Mouse (Mus musculus) kidney, postnatal 25 days (tissue): ENCODE data around the gene Kdelc1.

ENCODE experiments used
- DNase-seq, 2 experiments: peaks; one replicate each; pipeline ENCODE4 v3.0.0; 2021; ENCODE audit warnings: mixed read lengths in 2 of 2

Kdelc1 gene

GRCm38 (mm10) chr1:44118239-44119054, at the start of gene Kdelc1, which contains the start of gene Bivm:
Gene Kdelc1, minus strand, starts transcription at chr1:44118808.
Gene Bivm, plus strand, starts transcription at chr1:44118957.
- DNase-seq: peak; percentile 93 to 97

GRCm38 (mm10) chr1:44167859-44168383, 49.3 kb upstream of the Kdelc1 start:
- peak in 1 of 2 experiments; percentile 6 for DNase-seq

- no peak for DNase-seq
These were observed 43.8 kb upstream of the Kdelc1 start for GRCm38 (mm10) chr1:44162389-44162788.

GRCm38 (mm10) chr1:44161818-44162217, 43.2 kb upstream of the Kdelc1 start:
- DNase-seq: no peak

- no peak for DNase-seq
These were observed 39.7 kb upstream of the Kdelc1 start for GRCm38 (mm10) chr1:44158317-44158716.

- DNase-seq: peak in 1 of 2 experiments; percentile 27
These were observed 36.7 kb upstream of the Kdelc1 start for GRCm38 (mm10) chr1:44155287-44155686.

GRCm38 (mm10) chr1:44148706-44149105, 30.1 kb upstream of the Kdelc1 start:
- DNase-seq: no peak

- DNase-seq: peak; percentile 87 to 95
These were observed 29.2 kb upstream of the Kdelc1 start, which contains the start of gene Ercc5 for GRCm38 (mm10) chr1:44147563-44148381. Gene Ercc5, plus strand, starts transcription at chr1:44147744.

GRCm38 (mm10) chr1:44142747-44143146, 24.1 kb upstream of the Kdelc1 start:
- DNase-seq: no peak

GRCm38 (mm10) chr1:44140232-44140631, 21.6 kb upstream of the Kdelc1 start:
- DNase-seq: no peak

GRCm38 (mm10) chr1:44129929-44130581, 11.4 kb upstream of the Kdelc1 start:
- DNase-seq: no peak

- DNase-seq: no peak
These were observed 7.0 kb upstream of the Kdelc1 start for GRCm38 (mm10) chr1:44125590-44125989.

GRCm38 (mm10) chr1:44122256-44122655, 3.6 kb upstream of the Kdelc1 start:
- no peak for DNase-seq

- no peak for DNase-seq
These were observed 1.4 kb upstream of the Kdelc1 start for GRCm38 (mm10) chr1:44120074-44120406.

GRCm38 (mm10) chr1:44119201-44120073, 829 bp upstream of the Kdelc1 start:
- peak; percentile 84 to 93 for DNase-seq

GRCm38 (mm10) chr1:44117571-44117970, 1.0 kb downstream of the Kdelc1 start:
- DNase-seq: no peak

GRCm38 (mm10) chr1:44102939-44103338, 15.7 kb downstream of the Kdelc1 start:
- DNase-seq: no peak

- DNase-seq: peak; percentile 94 to 97
These were observed 16.3 kb downstream of the Kdelc1 start, which contains the start of gene Tex30 for GRCm38 (mm10) chr1:44102259-44102717. Gene Tex30, minus strand, starts transcription at chr1:44102441.

GRCm38 (mm10) chr1:44101448-44102225, 17.0 kb downstream of the Kdelc1 start:
- peak; percentile 11 to 39 for DNase-seq

GRCm38 (mm10) chr1:44064625-44065024, 54.0 kb downstream of the Kdelc1 start:
- peak; percentile 44 to 74 for DNase-seq

- no peak for DNase-seq
These were observed 55.2 kb downstream of the Kdelc1 start for GRCm38 (mm10) chr1:44063439-44063838.
